Mouse (Mus musculus) bone marrow macrophage, adult 2 months (primary cell): ENCODE measurements around the gene Gm21972.

Experiments
- CTCF ChIP-seq: IDR thresholded peaks from 2 replicates; pipeline ENCODE4 v1.5.1; 2012; ENCODE audit warnings: low read depth, mild to moderate bottlenecking, low read length, moderate library complexity
- POLR2A ChIP-seq: IDR thresholded peaks from 2 replicates; pipeline ENCODE4 v1.6.1; 2012; ENCODE audit warnings: mild to moderate bottlenecking, low read depth, low read length, borderline replicate concordance

- TF ChIP-seq CTCF (no peak), POLR2A (no peak)
Observed at GRCm38 (mm10) chr1:86198276-86198675, 64.8 kb downstream of the Gm21972 start.
